Mouse (Mus musculus) heart, postnatal 10 days (tissue): ENCODE measurements around the gene Zfp275. TPM values are rescaled to one million over a fixed set of nuclear protein-coding genes. Genes with fewer than 3 reads are reported as not detected.

Experiments
- DNase-seq, 2 experiments: peaks; one replicate each; pipeline ENCODE4 v3.0.0; 2021
- intact Hi-C: fragments of 180-260 bp; cut with DNase I; formaldehyde crosslinking; loops from one replicate; pipeline ENCODE4 v1.15.1; 2025
- total RNA-seq, 2 experiments: library from RNA; stranded (reverse); gene quantifications; 2 replicates each; pipeline ENCODE4 v1.2.3; 2021

Gene Zfp275
- total RNA-seq, 2 experiments from 2014 or later, result 6.7 to 8.1 TPM

GRCm38 (mm10) chrX:73401616-73402015, 59.2 kb downstream of the Zfp275 start:
- intact Hi-C loops, result no loop called here
- DNase-seq, result no peak

Other genes with a start within 250 kb of the Zfp275 start
- 1 to 10 TPM in 1 of 2 experiments, under 1 TPM in 1; 0.98 to 1.8 TPM for gene Xlr3a, start 245.5 kb upstream of the Zfp275 start, total RNA-seq
- not detected for gene Gm14685, start 225.6 kb upstream of the Zfp275 start, total RNA-seq
- not detected for gene Xlr5b, start 193.8 kb upstream of the Zfp275 start, total RNA-seq
- not detected for gene DXBay18, start 193.2 kb upstream of the Zfp275 start, total RNA-seq
- not detected for gene Spin2d, start 165.6 kb upstream of the Zfp275 start, total RNA-seq
- gene Xlr3b, start 150.4 kb upstream of the Zfp275 start, total RNA-seq, result 1 to 10 TPM; 2.8 to 3.3 TPM
- 1 to 10 TPM in 1 of 2 experiments, under 1 TPM in 1; 0.77 to 1.2 TPM for gene Xlr4b, start 128.3 kb upstream of the Zfp275 start, total RNA-seq
- 1 to 10 TPM; 5.8 to 7.3 TPM for gene F8a, start 114.3 kb upstream of the Zfp275 start, total RNA-seq
- not detected for gene Xlr4c, start 99.5 kb upstream of the Zfp275 start, total RNA-seq
- gene Xlr3c, start 77.2 kb upstream of the Zfp275 start, total RNA-seq, result not detected
- not detected for gene Xlr5a, start 49.6 kb upstream of the Zfp275 start, total RNA-seq
- not detected for gene Xlr5c, start 49.6 kb upstream of the Zfp275 start, total RNA-seq
- not detected for gene Gm45015, start 5.8 kb upstream of the Zfp275 start, total RNA-seq
- not detected for gene Gm18336, start 56.1 kb downstream of the Zfp275 start, total RNA-seq
- not detected for gene Zfp92, start 68.5 kb downstream of the Zfp275 start, total RNA-seq
- not detected for gene Trex2, start 92.7 kb downstream of the Zfp275 start, total RNA-seq
- 10 to 100 TPM; 14.5 to 16.3 TPM for gene Haus7, start 116.4 kb downstream of the Zfp275 start, total RNA-seq
- gene Bgn, start 141.0 kb downstream of the Zfp275 start, total RNA-seq, result 100 to 1,000 TPM; 276 to 309 TPM
- under 1 TPM in 1 of 2 experiments, not detected in 1; 0.15 TPM for gene Atp2b3, start 160.5 kb downstream of the Zfp275 start, total RNA-seq